Comparison of ENCODE assay signal across 28 mouse cellular contexts in genomic region chr3:53848262-53848661, GRCm38 (mm10). TPM values are rescaled to one million over a fixed set of nuclear protein-coding genes. Genes with fewer than 3 reads are reported as not detected.
A peak's percentile ranks its signal among the peaks of the same experiment; 100 is the strongest.
DNase-seq lines count a peak whose midpoint lies in the region; ATAC-seq and TF ChIP-seq lines count a peak whose summit lies in the region.
"Had no signal": no experiment of that assay in that cellular context is flagged by ENCODE, and none has a peak within 500 bp of the region (broad histone marks: within the 10 kb centered on the region; RNA-seq: fewer than 3 reads in every experiment).

No protein-coding gene starts in this region.

- no peak for TF ChIP-seq POLR2A in cortical plate, adult 2 months (IDR thresholded peaks at IDR 0.05; ENCODE audit: extremely low read depth, insufficient read depth, low read length)

- intact Hi-C loops in left cerebral cortex, adult 2 months (cut with DNase I) = no loop called here

- DNase-seq in frontal cortex, postnatal 10 days (ENCODE audit: low spot score in 2 of 2) = no peak
- DNase-seq in left cerebral cortex, adult 2 months (ENCODE audit: extremely low spot score in 1 of 2, low spot score in 2 of 2) = no peak
- DNase-seq in left cerebral cortex, adult 18-20 months (ENCODE audit: low spot score in 2 of 2) = no peak
- DNase-seq in hindbrain, embryonic 11.5 days (ENCODE audit: low spot score) = no peak
- DNase-seq in spleen, postnatal 14 days (ENCODE audit: low spot score in 2 of 2) = no peak
- DNase-seq: adrenal gland, adult 8-10 months; adrenal gland, postnatal 14 days; adrenal gland, postnatal 36 days; B cell, adult 2 months; cerebellum, adult 11 months; cerebellum, adult 18-20 months; cerebellum, adult 8-10 months; cerebellum, adult 9-11 months; cerebellum, postnatal 14 days; cerebellum, postnatal 36 days had no signal

- H3K4me3 ChIP-seq in left cerebral cortex, adult 2 months = peak overlapping the region; percentile 14
- H3K4me3 ChIP-seq in cortical plate, adult 2 months (ENCODE audit: insufficient read depth, low read length) = peak overlapping the region; percentile 14; the same call in 1 of the 2 replicates
- no peak overlapping the region for H3K4me3 ChIP-seq in hindbrain, embryonic 11.5 days (ENCODE audit: low read depth, low read length)
- H3K4me3 ChIP-seq: embryonic facial prominence, embryonic 10.5 days; embryonic facial prominence, embryonic 12.5 days; forebrain, embryonic 13.5 days had no signal

- H3K27me3 ChIP-seq in hindbrain, embryonic 11.5 days (ENCODE audit: control insufficient read depth, insufficient read depth, low read length) = no peaks in the 10 kb centered on the region
- H3K27me3 ChIP-seq: CH12.LX; embryonic facial prominence, embryonic 12.5 days; forebrain, embryonic 13.5 days had no signal

- H3K36me3 ChIP-seq in hindbrain, embryonic 11.5 days (ENCODE audit: control insufficient read depth, insufficient read depth, low read length) = no peaks in the 10 kb centered on the region
- H3K36me3 ChIP-seq: embryonic facial prominence, embryonic 10.5 days; embryonic facial prominence, embryonic 12.5 days had no signal

- H3K9ac ChIP-seq in hindbrain, embryonic 11.5 days (ENCODE audit: low read depth, low read length) = no peak overlapping the region
- H3K9ac ChIP-seq: embryonic facial prominence, embryonic 12.5 days; forebrain, embryonic 13.5 days had no signal

- 88% methylated on average over 11 of the region's 11 CpGs for WGBS in hindbrain, embryonic 11.5 days

- no peaks in the 10 kb centered on the region for H3K4me1 ChIP-seq in cortical plate, adult 2 months (ENCODE audit: control insufficient read depth, insufficient read depth, low read length)
- H3K4me1 ChIP-seq in hindbrain, embryonic 11.5 days (replicated peaks; ENCODE audit: control insufficient read depth, insufficient read depth, low read length) = no peaks in the 10 kb centered on the region
- H3K4me1 ChIP-seq: embryonic facial prominence, embryonic 10.5 days; embryonic facial prominence, embryonic 12.5 days had no signal

- no peak overlapping the region for H3K4me2 ChIP-seq in hindbrain, embryonic 11.5 days (replicated peaks; ENCODE audit: low read depth, low read length)
- H3K4me2 ChIP-seq: embryonic facial prominence, embryonic 12.5 days; forebrain, embryonic 13.5 days had no signal

- H3K27ac ChIP-seq in left cerebral cortex, adult 2 months = no peak overlapping the region
- no peak overlapping the region for H3K27ac ChIP-seq in cortical plate, adult 2 months (ENCODE audit: insufficient read depth, low read length)
- no peak overlapping the region for H3K27ac ChIP-seq in hindbrain, embryonic 11.5 days (ENCODE audit: low read depth, low read length)
- H3K27ac ChIP-seq: embryonic facial prominence, embryonic 10.5 days; embryonic facial prominence, embryonic 12.5 days; forebrain, embryonic 13.5 days had no signal

- no peaks in the 10 kb centered on the region for H3K9me3 ChIP-seq in hindbrain, embryonic 11.5 days (ENCODE audit: control insufficient read depth, low read length)
- H3K9me3 ChIP-seq: embryonic facial prominence, embryonic 10.5 days; embryonic facial prominence, embryonic 12.5 days; forebrain, embryonic 13.5 days had no signal

- peak; percentile 95 for ATAC-seq in frontal cortex, adult (ENCODE audit: low TSS enrichment)
- ATAC-seq in hindbrain, embryonic 11.5 days (ENCODE audit: low FRiP score) = no peak
- ATAC-seq: CD4-positive, CD25-positive, alpha-beta regulatory T cell, adult 4 months; forebrain, embryonic 13.5 days; forebrain, embryonic 16.5 days had no signal

- TF ChIP-seq CTCF in left cerebral cortex, adult 2 months (IDR thresholded peaks at IDR 0.05) = no peak
- no peak for TF ChIP-seq CTCF in cortical plate, adult 2 months (IDR thresholded peaks at IDR 0.05; ENCODE audit: extremely low read depth, insufficient read depth, low read length)

RNA-seq across cellular contexts. Expression of gene Gm10985, which starts 3.4 kb away (rescaled TPM):
- total RNA-seq in left cerebral cortex, adult 2 months (2021) = not detected
- not detected for total RNA-seq in left cerebral cortex, adult 18-20 months (2021)
- polyA plus RNA-seq in cortical plate, adult 2 months (2012; rRNA removed) = not detected in 2 replicates
- not detected in 2 replicates for polyA plus RNA-seq in hindbrain, embryonic 11.5 days (2014; fragmentation: Nextera tagmentation; extraction: Ambion mirVana)
- total RNA-seq: adrenal gland, adult 8-10 months; adrenal gland, postnatal 14 days; adrenal gland, postnatal 36 days; CH12.LX; common myeloid progenitor, adult 5-6 weeks; MEL had no signal
- polyA plus RNA-seq: brain, embryonic 14.5 days; CD4-positive, CD25-positive, alpha-beta regulatory T cell, adult 4 months; embryonic facial prominence, embryonic 10.5 days; embryonic facial prominence, embryonic 12.5 days; embryonic facial prominence, embryonic 14.5 days; forebrain, embryonic 11.5 days; forebrain, embryonic 13.5 days; forebrain, embryonic 16.5 days had no signal

RNA-seq across cellular contexts. Expression of gene Ufm1, which starts 15.4 kb away (rescaled TPM):
- 10 to 100 TPM; 71.7 to 82.8 TPM for total RNA-seq in left cerebral cortex, adult 2 months (2021)
- total RNA-seq in left cerebral cortex, adult 18-20 months (2021) = 10 to 100 TPM; 73.9 to 83.5 TPM
- polyA plus RNA-seq in cortical plate, adult 2 months (2012; rRNA removed) = 39.9 and 48.0 TPM in 2 replicates
- 98.5 and 115 TPM in 2 replicates for polyA plus RNA-seq in hindbrain, embryonic 11.5 days (2014; fragmentation: Nextera tagmentation; extraction: Ambion mirVana)
